Mouse (Mus musculus) limb, embryonic 13.5 days (tissue): ENCODE data around the gene Pdik1l. TPM values are rescaled to one million over a fixed set of nuclear protein-coding genes. Genes with fewer than 3 reads are reported as not detected.
"Not testable (repeated sequence)": the region's sequence is repeated elsewhere in the genome, so short reads cannot be mapped to it uniquely, and the experiment has no call there.

Experiments used
- ATAC-seq: fragments of 200-750 bp; cut with Nextera tagmentation; 2 replicates; pipeline ENCODE4 v1.8.0; 2017; ENCODE audit warnings: low read depth, moderate number of reproducible peaks, moderate TSS enrichment; ENCODE audit not compliant: low FRiP score
- H3K27ac ChIP-seq: fragments of 300-500 bp; sonication (generic); 2 replicates; pipeline ENCODE4 v1.5.1; 2015; ENCODE audit warnings: inconsistent platforms, mild to moderate bottlenecking, moderate library complexity
- H3K27me3 ChIP-seq: fragments of 300-500 bp; sonication (generic); 2 replicates; pipeline ENCODE4 v1.6.1; 2015; ENCODE audit warnings: mild to moderate bottlenecking, inconsistent platforms
- H3K36me3 ChIP-seq: fragments of 300-500 bp; sonication (generic); 2 replicates; pipeline ENCODE4 v1.6.1; 2015; ENCODE audit warnings: inconsistent platforms, mild to moderate bottlenecking, moderate library complexity
- H3K4me1 ChIP-seq: fragments of 300-500 bp; sonication (generic); 2 replicates; pipeline ENCODE4 v1.6.1; 2015; ENCODE audit warnings: inconsistent platforms
- H3K4me2 ChIP-seq: fragments of 300-500 bp; sonication (generic); replicated peaks from 2 replicates; pipeline ENCODE4 v1.6.1; 2015; ENCODE audit warnings: inconsistent platforms, mild to moderate bottlenecking, moderate library complexity
- H3K4me3 ChIP-seq: fragments of 300-500 bp; sonication (generic); 2 replicates; pipeline ENCODE4 v1.5.1; 2015; ENCODE audit warnings: moderate library complexity, mild to moderate bottlenecking, inconsistent platforms
- H3K9ac ChIP-seq: fragments of 300-500 bp; sonication (generic); 2 replicates; pipeline ENCODE4 v1.6.1; 2015; ENCODE audit warnings: mild to moderate bottlenecking, inconsistent platforms
- H3K9me3 ChIP-seq: fragments of 300-500 bp; sonication (generic); 2 replicates; pipeline ENCODE4 v1.6.1; 2016; ENCODE audit warnings: inconsistent platforms
- WGBS: fragments of 180-500 bp; shearing (Covaris S2); methylation state at CpG from one replicate; pipeline ENCODE4 v1.1.7; 2015; 5-methylcytosine and 5-hydroxymethylcytosine counted together
- polyA plus RNA-seq: library from polyadenylated mRNA; unstranded; fragments of >200 nt; fragmentation: Nextera tagmentation; extraction: Ambion mirVana; gene quantifications from 2 replicates; pipeline ENCODE4 v1.2.1, GENCODE M21; 2015

Gene Pdik1l
- polyA plus RNA-seq, 1 experiment from 2014 or later, result 22.6 TPM

- Histone ChIP-seq H3K9me3 (no peaks in the 10 kb centered on the region), H3K4me3 (peak overlapping the region; percentile 16), H3K36me3 (peaks cover 23% of the 10 kb centered on the region), H3K27me3 (no peaks in the 10 kb centered on the region), H3K27ac (no peak overlapping the region), H3K4me2 (peak overlapping the region; percentile 54), H3K4me1 (no peaks in the 10 kb centered on the region; the same call in 1 of the 2 replicates), H3K9ac (no peak overlapping the region)
- 21% methylated on average over 12 of the region's 13 CpGs for WGBS
- no peak for ATAC-seq
These were observed 14.8 kb downstream of the Pdik1l start for GRCm38 (mm10) chr4:134272731-134273416.

- H3K4me2 ChIP-seq, result no peak overlapping the region
- H3K4me3 ChIP-seq, result no peak overlapping the region
- H3K27me3 ChIP-seq, result no peaks in the 10 kb centered on the region
These were observed 15.7 kb downstream of the Pdik1l start for GRCm38 (mm10) chr4:134271979-134272378.

GRCm38 (mm10) chr4:134269622-134270021, 18.1 kb downstream of the Pdik1l start:
- ATAC-seq, H3K9me3 ChIP-seq, H3K27me3 ChIP-seq, H3K4me2 ChIP-seq, H3K4me3 ChIP-seq, H3K4me1 ChIP-seq, H3K9ac ChIP-seq, H3K36me3 ChIP-seq, H3K27ac ChIP-seq: not testable (repeated sequence)

More at GRCm38 (mm10) chr4:134271979-134272378, 15.7 kb downstream of the Pdik1l start:
- no peak for ATAC-seq
- WGBS, result 84% methylated on average over 7 of the region's 7 CpGs
- Histone ChIP-seq H3K36me3 (peaks cover 14% of the 10 kb centered on the region), H3K27ac (no peak overlapping the region), H3K4me1 (no peaks in the 10 kb centered on the region; the same call in 1 of the 2 replicates), H3K9me3 (no peaks in the 10 kb centered on the region), H3K9ac (no peak overlapping the region)

GRCm38 (mm10) chr4:134268102-134268655, 19.5 kb downstream of the Pdik1l start:
- no peaks in the 10 kb centered on the region for H3K27me3 ChIP-seq
- H3K4me2 ChIP-seq, result no peak overlapping the region
- no peaks in the 10 kb centered on the region; the same call in 1 of the 2 replicates for H3K4me1 ChIP-seq
- H3K36me3 ChIP-seq, result no peaks in the 10 kb centered on the region
- ATAC-seq, result no peak
- H3K4me3 ChIP-seq, result no peak overlapping the region
- WGBS, result 84% methylated on average over 19 of the region's 19 CpGs
- H3K9me3 ChIP-seq, result no peaks in the 10 kb centered on the region
- H3K27ac ChIP-seq, result no peak overlapping the region
- no peak overlapping the region for H3K9ac ChIP-seq

GRCm38 (mm10) chr4:134265860-134266585, 21.7 kb downstream of the Pdik1l start:
- Histone ChIP-seq H3K9ac (no peak overlapping the region), H3K9me3 (no peaks in the 10 kb centered on the region), H3K27ac (no peak overlapping the region), H3K4me3 (no peak overlapping the region), H3K27me3 (no peaks in the 10 kb centered on the region), H3K4me2 (no peak overlapping the region), H3K36me3 (no peaks in the 10 kb centered on the region), H3K4me1 (no peaks in the 10 kb centered on the region)
- no peak for ATAC-seq
- 61% methylated on average over 9 of the region's 9 CpGs for WGBS

GRCm38 (mm10) chr4:134263191-134263590, 24.5 kb downstream of the Pdik1l start:
- Histone ChIP-seq H3K27ac (no peak overlapping the region), H3K4me1 (no peaks in the 10 kb centered on the region), H3K27me3 (no peaks in the 10 kb centered on the region), H3K4me3 (no peak overlapping the region), H3K4me2 (no peak overlapping the region), H3K9me3 (no peaks in the 10 kb centered on the region), H3K9ac (no peak overlapping the region), H3K36me3 (no peaks in the 10 kb centered on the region)
- WGBS, result 34% methylated on average over 6 of the region's 6 CpGs
- no peak for ATAC-seq

GRCm38 (mm10) chr4:134258354-134258753, 29.3 kb downstream of the Pdik1l start:
- no peak overlapping the region for H3K4me2 ChIP-seq
- no peaks in the 10 kb centered on the region for H3K9me3 ChIP-seq
- no peak overlapping the region for H3K27ac ChIP-seq
- 76% methylated on average over 11 of the region's 11 CpGs for WGBS
- H3K4me1 ChIP-seq, result peaks cover 31% of the 10 kb centered on the region
- no peak overlapping the region for H3K4me3 ChIP-seq
- peaks cover 30% of the 10 kb centered on the region for H3K27me3 ChIP-seq
- no peak overlapping the region for H3K9ac ChIP-seq
- no peak for ATAC-seq
- no peaks in the 10 kb centered on the region for H3K36me3 ChIP-seq

GRCm38 (mm10) chr4:134257198-134258009, 30.3 kb downstream of the Pdik1l start:
- Histone ChIP-seq H3K9ac (no peak overlapping the region), H3K27me3 (peaks cover 40% of the 10 kb centered on the region), H3K36me3 (no peaks in the 10 kb centered on the region), H3K4me3 (no peak overlapping the region), H3K4me2 (no peak overlapping the region), H3K9me3 (no peaks in the 10 kb centered on the region), H3K27ac (no peak overlapping the region), H3K4me1 (peaks cover 40% of the 10 kb centered on the region)
- ATAC-seq, result no peak
- WGBS, result 19% methylated on average over 11 of the region's 11 CpGs

GRCm38 (mm10) chr4:134256407-134257197, 31.1 kb downstream of the Pdik1l start:
- H3K4me2 ChIP-seq, result 0 out of 2 replicates have a peak overlapping the region, but pooled peaks have one; percentile 9
- H3K9me3 ChIP-seq, result no peaks in the 10 kb centered on the region
- H3K4me1 ChIP-seq, result peaks cover 48% of the 10 kb centered on the region
- ATAC-seq, result no peak
- peaks cover 48% of the 10 kb centered on the region for H3K27me3 ChIP-seq
- no peak overlapping the region for H3K4me3 ChIP-seq
- no peak overlapping the region for H3K27ac ChIP-seq
- no peaks in the 10 kb centered on the region for H3K36me3 ChIP-seq
- 13% methylated on average over 19 of the region's 19 CpGs for WGBS
- peak overlapping the region; percentile 35; the same call in 1 of the 2 replicates for H3K9ac ChIP-seq

- Histone ChIP-seq H3K27me3 (peaks cover 55% of the 10 kb centered on the region), H3K4me1 (peaks cover 55% of the 10 kb centered on the region), H3K4me2 (no peak overlapping the region), H3K4me3 (no peak overlapping the region), H3K36me3 (no peaks in the 10 kb centered on the region), H3K27ac (no peak overlapping the region), H3K9ac (peak overlapping the region; percentile 35; the same call in 1 of the 2 replicates), H3K9me3 (no peaks in the 10 kb centered on the region)
- 26% methylated on average over 4 of the region's 4 CpGs for WGBS
- no peak for ATAC-seq
These were observed 31.8 kb downstream of the Pdik1l start for GRCm38 (mm10) chr4:134255854-134256253.

- Histone ChIP-seq H3K4me1 (peaks cover 65% of the 10 kb centered on the region), H3K36me3 (no peaks in the 10 kb centered on the region), H3K4me2 (no peak overlapping the region), H3K27ac (no peak overlapping the region), H3K27me3 (peaks cover 65% of the 10 kb centered on the region), H3K9ac (no peak overlapping the region), H3K4me3 (no peak overlapping the region), H3K9me3 (no peaks in the 10 kb centered on the region)
- WGBS, result 36% methylated on average over 3 of the region's 3 CpGs
- ATAC-seq, result no peak
These were observed 32.9 kb downstream of the Pdik1l start for GRCm38 (mm10) chr4:134254835-134255234.
